Mouse (Mus musculus) heart, adult 10 weeks (tissue): ENCODE results near the gene Taok1. TPM values are rescaled to one million over a fixed set of nuclear protein-coding genes. Genes with fewer than 3 reads are reported as not detected.

ENCODE experiments used
- polyA plus RNA-seq: library from polyadenylated mRNA; stranded (reverse); fragments of 350-450 nt; fragmentation: Illumina TruSeq; extraction: RNeasy Lipid Tissue Mini Kit (QIAGEN cat#74804); gene quantifications from one replicate; pipeline ENCODE4 v1.2.3, GENCODE M21; 2014; ENCODE audit warnings: low read depth, low replicate concordance

Taok1 gene
- polyA plus RNA-seq: 21.3 TPM

DNA sequence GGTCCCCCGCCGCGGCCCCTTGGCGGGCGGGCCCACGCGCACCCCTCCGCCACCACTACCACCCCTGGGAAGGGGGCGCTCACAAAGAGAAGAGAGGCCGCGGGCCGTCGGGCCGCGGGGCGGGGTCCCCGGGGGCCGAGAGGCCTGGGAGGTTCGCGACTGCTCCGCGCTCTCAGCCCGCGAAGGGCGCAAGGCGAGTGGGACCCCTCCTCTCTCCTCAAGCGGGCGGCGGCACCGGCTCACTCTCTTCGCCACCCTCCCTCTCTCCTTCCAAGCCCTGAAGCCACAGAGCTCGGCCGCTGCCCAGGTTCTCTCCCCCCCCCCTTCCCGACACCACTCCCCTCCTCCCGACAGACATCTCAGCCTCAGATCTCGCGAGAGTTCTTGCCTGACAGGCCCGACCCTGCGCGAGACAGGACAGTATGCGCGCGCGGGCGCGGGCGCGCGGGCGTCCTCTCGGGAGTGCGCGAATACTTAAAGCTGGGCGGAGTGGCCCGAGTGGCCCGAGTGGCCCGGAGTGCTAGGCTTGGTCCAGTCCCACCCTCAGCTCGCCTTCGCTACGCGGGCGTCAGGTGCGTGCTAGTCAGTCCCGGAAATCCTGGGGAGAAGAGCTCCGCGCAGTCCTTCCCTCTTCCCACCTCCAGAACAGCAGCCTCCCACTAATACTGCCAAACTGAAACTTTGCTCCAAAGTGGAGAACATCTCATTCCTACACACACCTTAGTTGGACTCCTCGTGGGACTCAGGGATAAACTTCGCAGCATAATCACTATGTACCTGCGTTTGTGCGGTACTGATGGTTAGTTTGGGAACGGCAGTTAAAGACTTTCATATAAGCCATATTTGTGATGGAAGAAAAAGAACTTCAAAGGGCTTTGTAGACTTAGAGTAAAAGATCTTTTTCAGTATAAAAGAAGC lies at the start of gene Taok1:
Gene Taok1 (minus strand): TSS at position 278 of the 918 bp plus-strand sequence.

GRCm38 (mm10) chr11:77519043-77519442 lies 88.6 kb downstream of the Taok1 start, which contains the start of gene Gm10392:
Gene Gm10392, minus strand, starts transcription at chr11:77519198.

DNA sequence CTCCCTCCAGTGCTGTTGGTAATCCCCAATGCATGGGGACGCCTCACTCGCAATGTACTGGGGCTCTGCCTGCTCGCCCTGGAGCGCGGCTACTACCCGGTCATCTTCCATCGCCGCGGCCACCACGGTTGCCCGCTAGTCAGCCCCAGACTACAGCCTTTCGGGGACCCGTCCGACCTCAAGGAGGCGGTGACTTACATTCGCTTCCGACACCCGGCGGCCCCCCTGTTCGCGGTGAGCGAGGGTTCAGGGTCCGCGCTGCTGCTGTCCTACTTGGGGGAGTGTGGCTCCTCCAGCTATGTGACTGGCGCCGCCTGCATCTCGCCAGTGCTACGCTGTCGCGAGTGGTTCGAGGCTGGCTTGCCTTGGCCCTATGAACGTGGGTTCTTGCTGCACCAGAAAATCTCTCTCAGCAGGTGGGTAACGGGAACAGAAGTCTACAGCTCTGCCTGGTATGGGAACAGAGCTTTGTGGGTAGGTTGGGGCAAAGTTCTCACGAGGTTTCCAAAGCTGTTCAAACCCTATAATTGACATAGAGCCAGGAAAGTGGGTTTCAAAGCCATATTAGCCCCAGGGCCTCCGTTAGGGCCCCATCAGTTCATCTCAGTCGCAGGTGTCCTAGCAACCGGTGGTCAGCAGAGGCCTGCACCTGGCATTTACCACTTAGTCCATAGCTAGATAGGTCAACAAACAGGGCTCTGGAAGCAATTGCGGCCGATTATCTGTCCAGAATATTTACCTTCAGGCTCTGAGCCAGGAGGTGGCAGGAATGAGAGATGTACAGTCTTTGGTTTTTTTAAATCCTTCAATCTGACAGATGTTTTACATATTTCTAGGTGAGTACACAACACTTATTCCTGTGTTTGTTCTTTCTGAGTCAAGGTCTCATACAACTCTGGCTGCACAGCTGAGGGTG lies 91.7 kb downstream of the Taok1 start, which contains the start of gene Trp53i13:
Gene Trp53i13 (minus strand): TSS at position 344 of the 916 bp plus-strand sequence.

GRCm38 (mm10) chr11:77514832-77515636 lies 92.6 kb downstream of the Taok1 start, which contains the start of gene Abhd15:
Gene Abhd15, plus strand, starts transcription at chr11:77515121.

DNA sequence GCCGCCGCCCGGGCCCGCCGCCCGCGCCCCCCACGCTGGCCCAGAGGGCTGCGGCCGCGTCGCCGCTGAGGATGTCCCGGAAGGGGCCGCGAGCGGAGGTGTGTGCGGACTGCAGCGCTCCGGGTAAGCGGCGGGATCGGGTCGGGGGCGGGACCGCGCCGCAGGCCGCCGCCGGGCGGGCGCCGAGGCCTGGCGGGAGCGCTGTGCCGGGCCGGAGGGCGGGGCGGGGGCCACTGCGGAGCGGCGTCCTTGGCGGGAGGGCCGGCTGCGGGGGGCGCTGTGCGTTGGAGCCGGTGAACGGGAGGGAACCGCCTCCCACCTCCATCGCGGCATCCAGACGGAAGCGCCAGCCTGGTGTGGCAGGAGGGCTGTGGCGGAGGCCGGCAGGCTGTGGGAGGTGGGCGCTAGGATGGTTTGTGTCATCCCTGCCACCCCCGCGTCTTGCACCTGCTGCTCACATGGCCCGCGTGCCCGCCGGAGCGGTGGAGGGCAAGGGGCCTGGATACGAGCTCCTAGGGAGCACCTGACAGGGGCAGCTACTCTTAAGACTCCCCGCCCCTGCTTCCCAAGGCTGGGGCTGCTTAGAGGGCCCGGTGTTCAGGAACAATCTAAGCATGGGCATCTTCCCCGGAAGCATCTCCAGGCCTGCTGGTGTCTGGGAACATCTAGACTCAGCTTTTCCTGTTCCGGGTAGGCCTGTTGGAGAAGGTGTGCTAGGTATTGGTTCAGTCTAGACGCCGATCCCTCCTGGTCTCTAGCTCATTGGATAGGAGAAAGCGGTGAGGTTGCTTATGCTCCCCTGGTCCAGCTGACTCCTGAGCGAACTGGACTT lies 113.9 kb downstream of the Taok1 start, which contains the start of gene Git1:
Gene Git1 (plus strand): TSS at position 51 of the 832 bp plus-strand sequence.

GRCm38 (mm10) chr11:77489591-77490235 lies 117.9 kb downstream of the Taok1 start, which contains the start of gene Ankrd13b:
Gene Ankrd13b, minus strand, starts transcription at chr11:77489678.

Other genes starting within 250 kb of the Taok1 start
- gene Coro6, start 145.4 kb downstream of the Taok1 start, polyA plus RNA-seq: 276 TPM
- gene Ankrd13b, start 118.1 kb downstream of the Taok1 start, polyA plus RNA-seq: 11.5 TPM
- 49.5 TPM for gene Git1, start 114.3 kb downstream of the Taok1 start, polyA plus RNA-seq
- 1.2 TPM for gene Abhd15, start 92.7 kb downstream of the Taok1 start, polyA plus RNA-seq
- gene Trp53i13, start 91.8 kb downstream of the Taok1 start, polyA plus RNA-seq: 12.3 TPM
- gene Gm10392, start 88.6 kb downstream of the Taok1 start, polyA plus RNA-seq: not detected
- gene Nufip2, start 78.3 kb upstream of the Taok1 start, polyA plus RNA-seq: 25.4 TPM
- gene Cryba1, start 117.5 kb upstream of the Taok1 start, polyA plus RNA-seq: not detected
- 183 TPM for gene Myo18a, start 155.4 kb upstream of the Taok1 start, polyA plus RNA-seq
- not detected for gene Gm10277, start 179.9 kb upstream of the Taok1 start, polyA plus RNA-seq